Mouse (Mus musculus) cerebellum, postnatal 4 days (tissue): ENCODE results near the gene Tyrobp.

Experiments
- DNase-seq, 2 experiments: peaks; one replicate each; pipeline ENCODE4 v3.0.0; 2022; ENCODE audit warnings: low spot score in 2 of 2, mixed read lengths in 1 of 2

Gene Tyrobp

DNA sequence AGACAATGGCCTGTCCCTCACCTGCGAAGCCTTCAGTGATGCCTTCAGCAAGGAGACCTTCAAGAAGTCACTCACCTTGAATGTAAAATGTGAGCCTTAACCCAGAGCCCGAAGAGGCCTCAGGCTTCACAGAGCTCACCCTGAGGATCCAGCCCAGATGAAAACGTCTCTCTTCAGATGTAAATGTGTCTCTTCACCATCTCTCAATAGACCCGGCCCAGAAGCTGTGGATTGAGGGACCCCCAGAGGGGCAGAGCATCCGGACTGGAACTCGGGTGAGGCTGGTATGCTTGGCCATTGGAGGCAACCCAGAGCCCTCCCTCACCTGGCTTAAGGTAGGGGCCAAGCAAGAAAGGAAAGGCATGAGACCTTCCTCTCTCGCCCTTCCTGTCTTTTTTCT, 50.0 kb downstream of the Tyrobp start:
- DNase-seq = no peak

DNA sequence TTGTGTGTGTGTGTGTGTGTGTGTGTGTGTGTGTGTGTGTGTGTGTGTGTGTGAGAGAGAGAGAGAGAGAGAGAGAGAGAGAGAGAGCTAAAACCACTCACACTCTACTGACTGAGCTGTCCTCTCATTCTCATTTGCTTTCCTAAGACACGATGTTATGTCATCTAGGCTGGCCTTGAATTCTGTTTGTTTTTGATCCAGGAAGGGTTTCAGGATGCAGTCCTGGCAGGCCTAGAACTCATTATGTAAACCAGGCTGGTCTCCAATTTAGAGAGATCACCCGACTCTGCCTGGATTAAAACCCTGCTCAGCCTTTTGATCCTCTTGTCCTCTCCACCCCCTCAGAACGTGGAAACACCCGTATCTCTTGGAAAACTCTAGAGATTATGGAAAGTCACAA, 50.4 kb downstream of the Tyrobp start:
- DNase-seq = no peak

- no peak for DNase-seq
Observed at GRCm38 (mm10) chr7:30464816-30465300, 51.3 kb downstream of the Tyrobp start.
